Mouse (Mus musculus): ENCODE data around the gene Raf1. TPM values are rescaled to one million over a fixed set of nuclear protein-coding genes. Genes with fewer than 3 reads are reported as not detected.

The Raf1 gene
- polyA plus RNA-seq, 1 experiment from 2014 or later = 121 TPM

DNA sequence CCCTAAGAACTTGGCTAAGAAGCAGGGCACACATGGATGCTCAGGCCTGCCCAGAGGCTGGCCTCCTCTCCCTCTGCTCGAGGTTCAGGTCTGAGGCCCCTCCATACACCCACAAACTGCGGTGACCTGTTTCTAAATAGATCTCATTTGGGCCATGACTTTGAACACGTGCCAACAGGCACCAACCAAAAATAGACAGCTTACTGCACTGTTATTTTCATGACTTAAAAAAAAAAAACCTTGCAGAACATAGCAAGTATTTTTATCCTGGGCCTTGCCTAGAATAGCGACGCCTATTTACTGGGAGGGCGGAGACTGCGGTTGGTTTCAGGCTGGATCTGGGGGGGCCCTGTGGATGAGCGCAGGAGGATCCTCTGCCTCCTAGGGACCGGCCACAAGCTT lies 18.0 kb upstream of the Raf1 start:
- WGBS = 58% methylated on average over 9 of the region's 9 CpGs
- Histone ChIP-seq H3K27me3 (ENCODE audit: low read depth, poor library complexity, severe bottlenecking) (no peaks in the 10 kb centered on the region), H3K36me3 (no peaks in the 10 kb centered on the region), H3K4me3 (no peak overlapping the region), H3K4me1 (no peaks in the 10 kb centered on the region), H3K9me3 (replicated peaks) (no peaks in the 10 kb centered on the region), H3K27ac (no peak overlapping the region)
- no peak for DNase-seq (ENCODE audit: low spot score)

DNA sequence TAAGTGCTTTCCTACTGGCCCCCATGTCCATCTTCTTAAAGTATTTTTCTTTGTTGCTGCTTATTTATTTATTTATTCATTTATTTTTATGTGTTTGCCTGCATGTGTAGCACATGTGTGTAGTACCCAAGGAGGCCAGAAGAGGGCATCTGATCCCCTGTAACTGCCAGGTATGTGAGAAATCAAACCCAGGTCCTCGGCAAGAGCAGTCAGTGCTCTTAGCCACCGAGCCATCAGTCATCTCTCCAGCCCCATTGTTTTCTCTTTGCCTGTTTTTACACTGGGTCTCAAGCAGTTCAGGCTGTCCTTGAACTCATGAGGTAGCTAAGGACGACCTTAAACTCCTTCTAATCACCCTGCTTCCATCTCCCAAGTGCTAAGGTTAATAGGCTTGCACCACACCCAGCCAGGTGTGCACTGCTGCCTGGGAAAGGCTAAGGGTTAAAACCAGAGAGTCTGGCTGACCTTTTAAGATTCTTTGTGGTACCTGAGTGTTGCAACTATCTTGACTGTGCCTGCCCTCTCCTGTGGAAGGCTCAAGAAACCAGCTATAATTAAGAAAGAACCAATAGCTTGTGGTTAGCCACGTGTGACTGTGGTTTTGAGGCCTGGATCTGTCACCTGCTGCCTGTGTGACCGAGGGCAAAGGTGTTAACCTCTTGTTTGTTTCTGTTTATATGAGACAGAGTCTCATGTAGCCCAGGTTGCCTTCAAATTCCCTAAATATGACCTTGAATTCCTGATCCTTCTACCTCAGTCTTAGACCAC lies 16.7 kb upstream of the Raf1 start:
- H3K4me3 ChIP-seq = no peak overlapping the region
- H3K27ac ChIP-seq = no peak overlapping the region
- H3K36me3 ChIP-seq = no peaks in the 10 kb centered on the region
- H3K4me1 ChIP-seq = no peaks in the 10 kb centered on the region
- 71% methylated on average over 5 of the region's 5 CpGs for WGBS
- H3K27me3 ChIP-seq (ENCODE audit: low read depth, poor library complexity, severe bottlenecking) = no peaks in the 10 kb centered on the region
- no peaks in the 10 kb centered on the region for H3K9me3 ChIP-seq (replicated peaks)
- peak; percentile 37 for DNase-seq (ENCODE audit: low spot score)

DNA sequence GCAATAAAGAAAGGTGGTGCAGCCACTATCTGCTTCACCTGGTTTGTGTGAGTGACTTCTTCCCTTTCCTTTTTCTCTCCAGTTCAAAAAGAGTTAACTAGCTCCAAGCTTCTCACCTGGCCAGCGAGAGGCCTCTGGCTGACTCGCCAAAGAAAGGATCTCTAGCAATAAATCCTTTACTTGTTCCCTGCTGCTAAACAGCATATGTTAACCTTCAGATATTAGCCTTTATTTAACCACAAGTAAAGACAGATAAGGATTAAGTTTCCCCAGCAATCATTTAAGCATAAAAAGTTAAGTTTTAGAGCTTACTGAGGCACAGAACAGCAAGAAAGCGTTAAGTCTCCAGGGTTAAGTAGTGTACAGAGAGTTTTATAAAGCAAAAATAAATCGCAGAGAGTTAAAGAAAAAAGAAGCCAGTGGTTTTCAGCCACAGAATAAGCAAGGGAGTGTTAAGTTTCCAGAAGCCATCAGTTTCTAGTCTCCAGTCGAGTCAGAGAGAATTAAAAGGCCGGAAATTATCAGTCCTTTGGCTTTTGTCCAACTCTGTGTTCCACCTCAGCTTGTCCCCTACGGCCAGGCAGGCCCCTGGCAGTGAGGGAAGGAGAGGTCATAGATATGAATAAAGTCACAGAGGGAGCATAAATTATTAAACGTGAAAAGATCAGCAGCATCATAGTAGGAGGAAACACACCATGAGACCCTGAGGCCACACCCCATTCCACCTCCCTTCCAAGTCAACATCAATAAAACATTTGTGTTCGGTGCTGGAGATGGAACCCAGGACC lies 15.9 kb upstream of the Raf1 start:
- whole genome bisulfite sequencing = 73% methylated on average over 9 of the region's 9 CpGs
- no peak for DNase-seq (ENCODE audit: low spot score)
- no peak overlapping the region for H3K27ac ChIP-seq

DNA sequence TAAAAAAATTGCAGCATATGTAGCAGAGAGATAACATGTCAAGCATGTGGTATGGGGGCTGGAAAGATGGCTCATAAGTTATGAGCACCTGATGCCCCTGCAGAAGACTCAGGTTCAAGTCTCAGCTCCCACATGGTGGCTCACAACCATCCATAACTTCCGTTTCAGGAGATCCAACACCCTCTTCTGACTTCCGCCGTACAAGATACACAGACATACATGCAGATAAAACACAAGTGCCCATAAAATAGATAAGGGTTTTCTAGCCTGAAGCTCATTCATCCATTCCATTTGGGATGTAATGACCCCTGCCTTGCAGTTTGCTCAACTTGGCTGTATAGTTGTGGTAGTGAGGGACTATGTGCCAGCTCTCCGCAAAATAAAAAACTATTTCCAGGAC lies 13.7 kb upstream of the Raf1 start:
- no peak overlapping the region for H3K4me3 ChIP-seq
- DNase-seq (ENCODE audit: low spot score) = no peak
- H3K27ac ChIP-seq = no peak overlapping the region
- H3K9me3 ChIP-seq (replicated peaks) = no peaks in the 10 kb centered on the region
- 95% methylated on average over 4 of the region's 4 CpGs for WGBS
- no peaks in the 10 kb centered on the region for H3K27me3 ChIP-seq (ENCODE audit: low read depth, poor library complexity, severe bottlenecking)
- no peaks in the 10 kb centered on the region for H3K36me3 ChIP-seq
- no peaks in the 10 kb centered on the region for H3K4me1 ChIP-seq

More for the DNA sequence above, 15.9 kb upstream of the Raf1 start:
- H3K4me1 ChIP-seq = no peaks in the 10 kb centered on the region
- no peaks in the 10 kb centered on the region for H3K36me3 ChIP-seq
- no peaks in the 10 kb centered on the region for H3K9me3 ChIP-seq (replicated peaks)
- no peak overlapping the region for H3K4me3 ChIP-seq
- no peaks in the 10 kb centered on the region for H3K27me3 ChIP-seq (ENCODE audit: low read depth, poor library complexity, severe bottlenecking)

DNA sequence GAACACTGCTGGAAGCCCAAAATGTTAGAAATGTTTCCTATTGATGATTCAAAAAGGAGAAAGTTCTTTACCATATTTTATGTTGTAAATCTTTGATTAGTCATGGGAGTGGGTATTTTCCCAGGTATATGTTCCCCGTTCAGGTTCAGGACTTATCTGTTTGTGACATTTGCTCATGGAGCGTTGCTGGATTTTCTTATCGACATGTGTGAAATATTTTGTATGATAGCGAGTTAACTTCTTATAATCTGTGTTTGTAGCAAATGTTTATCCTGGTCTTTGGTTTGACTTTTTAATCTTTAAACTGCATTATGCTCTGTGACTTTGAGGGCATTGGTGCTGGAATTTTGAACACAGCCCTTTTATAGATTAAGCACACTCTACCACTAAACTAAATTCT lies 12.2 kb upstream of the Raf1 start:
- no peak overlapping the region for H3K4me3 ChIP-seq
- WGBS = 92% methylated on average over 4 of the region's 4 CpGs
- no peaks in the 10 kb centered on the region for H3K27me3 ChIP-seq (ENCODE audit: low read depth, poor library complexity, severe bottlenecking)
- H3K9me3 ChIP-seq (replicated peaks) = no peaks in the 10 kb centered on the region
- H3K4me1 ChIP-seq = no peaks in the 10 kb centered on the region
- H3K36me3 ChIP-seq = no peaks in the 10 kb centered on the region
- no peak for DNase-seq (ENCODE audit: low spot score)
- H3K27ac ChIP-seq = no peak overlapping the region

DNA sequence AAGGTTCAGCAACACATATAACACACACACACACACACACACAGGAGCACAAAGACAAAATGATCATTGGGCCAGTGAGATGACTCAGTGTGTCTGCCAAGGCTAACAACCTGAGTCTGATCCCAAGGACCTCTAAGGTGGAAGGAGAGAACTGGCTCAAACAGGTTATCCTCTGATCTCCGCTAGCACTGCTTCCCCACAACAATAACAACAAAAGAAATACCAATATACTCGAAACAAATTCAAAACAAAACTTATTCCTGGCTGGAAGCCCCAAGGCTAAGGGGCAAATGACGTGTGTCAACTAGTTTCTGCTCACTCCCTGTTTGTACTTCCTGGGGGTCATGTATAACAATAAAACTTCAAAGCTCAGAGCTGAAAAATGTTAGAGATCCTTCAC lies 11.3 kb upstream of the Raf1 start:
- no peak for DNase-seq (ENCODE audit: low spot score)
- no peaks in the 10 kb centered on the region for H3K36me3 ChIP-seq
- no peaks in the 10 kb centered on the region for H3K27me3 ChIP-seq (ENCODE audit: low read depth, poor library complexity, severe bottlenecking)
- H3K4me3 ChIP-seq = no peak overlapping the region
- H3K4me1 ChIP-seq = no peaks in the 10 kb centered on the region
- H3K9me3 ChIP-seq (replicated peaks) = no peaks in the 10 kb centered on the region
- H3K27ac ChIP-seq = no peak overlapping the region
- WGBS = 75% methylated on average over 3 of the region's 3 CpGs

DNA sequence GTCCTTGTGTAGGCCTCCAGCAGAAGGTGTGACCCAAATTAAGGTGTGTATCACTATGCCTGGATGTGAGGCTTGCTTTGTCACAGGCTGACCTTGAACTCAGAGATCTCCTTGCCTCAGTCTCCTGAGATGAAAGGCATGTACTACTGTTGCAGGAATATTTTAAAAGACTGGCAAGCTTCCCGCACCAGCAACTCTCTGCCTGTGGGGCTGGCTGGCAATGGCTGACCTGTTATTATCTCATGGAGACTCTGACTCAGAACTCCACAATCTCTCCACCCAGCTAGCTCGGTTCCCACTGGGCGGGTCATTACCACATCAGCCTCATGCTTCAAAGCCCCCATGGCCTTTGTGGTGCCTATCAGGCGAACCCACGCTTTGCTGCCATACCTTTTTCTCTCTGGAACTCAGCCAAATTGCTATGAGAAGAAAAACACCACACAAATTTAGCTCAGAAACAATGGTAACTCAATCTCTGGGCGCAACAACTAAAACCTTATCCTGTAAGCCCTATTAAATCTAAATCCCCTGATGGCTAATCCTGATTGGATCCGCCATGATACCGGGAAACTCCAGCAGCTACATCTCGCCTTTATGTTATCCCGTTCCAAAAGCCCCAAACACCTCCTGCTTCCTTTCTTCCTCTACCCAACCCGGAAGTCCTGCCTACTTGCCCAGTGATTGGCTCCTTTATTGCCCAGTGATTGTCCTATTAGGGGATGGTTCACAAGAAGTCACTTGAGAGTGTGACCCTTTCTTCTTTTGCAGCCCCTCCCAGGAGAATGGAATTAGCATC lies 8.6 kb upstream of the Raf1 start:
- H3K9me3 ChIP-seq (replicated peaks) = no peaks in the 10 kb centered on the region
- H3K36me3 ChIP-seq = no peaks in the 10 kb centered on the region
- WGBS = 63% methylated on average over 11 of the region's 11 CpGs
- no peaks in the 10 kb centered on the region for H3K4me1 ChIP-seq
- no peaks in the 10 kb centered on the region for H3K27me3 ChIP-seq (ENCODE audit: low read depth, poor library complexity, severe bottlenecking)
- DNase-seq (ENCODE audit: low spot score) = no peak
- H3K4me3 ChIP-seq = no peak overlapping the region
- no peak overlapping the region for H3K27ac ChIP-seq

DNA sequence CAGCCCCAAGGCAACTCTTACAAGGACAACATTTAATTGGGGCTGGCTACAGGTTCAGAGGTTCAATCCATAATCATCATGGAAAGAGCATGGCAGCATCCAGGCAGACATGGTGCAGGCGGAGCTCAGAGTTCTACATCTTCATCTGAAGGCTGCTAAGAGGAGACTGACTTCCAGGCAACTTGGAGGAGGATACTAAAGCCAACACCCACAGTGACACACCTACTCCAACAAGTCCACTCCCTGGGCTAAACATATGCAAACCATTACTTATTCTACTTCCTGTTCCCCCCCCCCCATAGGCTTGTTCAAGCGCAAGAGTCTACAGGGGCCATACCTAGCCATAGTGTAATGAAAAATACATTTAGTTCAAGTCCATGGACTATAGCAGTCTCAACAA lies 7.8 kb upstream of the Raf1 start:
- no peak overlapping the region for H3K4me3 ChIP-seq
- no peaks in the 10 kb centered on the region for H3K36me3 ChIP-seq
- no peaks in the 10 kb centered on the region for H3K9me3 ChIP-seq (replicated peaks)
- H3K27me3 ChIP-seq (ENCODE audit: low read depth, poor library complexity, severe bottlenecking) = no peaks in the 10 kb centered on the region
- H3K27ac ChIP-seq = no peak overlapping the region
- DNase-seq (ENCODE audit: low spot score) = no peak
- no peaks in the 10 kb centered on the region for H3K4me1 ChIP-seq
- WGBS = 94% methylated on average over 2 of the region's 2 CpGs

DNA sequence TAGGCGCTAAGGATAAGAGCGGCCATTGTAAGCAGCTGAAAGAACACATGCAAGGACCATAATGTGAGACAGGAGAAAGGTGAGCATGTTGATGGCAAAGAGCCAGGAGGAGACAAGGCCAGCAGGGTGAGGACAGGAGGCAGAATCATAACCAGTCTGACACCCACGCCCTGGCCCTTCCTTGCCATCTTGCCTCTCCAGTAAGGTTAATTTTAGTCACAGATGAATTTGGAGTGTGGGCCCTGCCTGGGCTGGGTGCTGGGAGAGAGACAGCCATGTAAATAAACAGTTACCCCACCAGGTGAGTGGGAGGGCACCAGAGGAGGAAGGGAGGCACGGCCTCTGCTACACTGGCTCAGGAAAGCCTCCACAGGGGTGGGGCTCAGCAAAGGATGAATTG lies 4.6 kb upstream of the Raf1 start:
- H3K27ac ChIP-seq = no peak overlapping the region
- H3K27me3 ChIP-seq (ENCODE audit: low read depth, poor library complexity, severe bottlenecking) = no peaks in the 10 kb centered on the region
- DNase-seq (ENCODE audit: low spot score) = no peak
- peaks cover 9% of the 10 kb centered on the region; the same call in 1 of the 2 replicates for H3K4me1 ChIP-seq
- no peak overlapping the region for H3K4me3 ChIP-seq
- 92% methylated on average over 4 of the region's 4 CpGs for WGBS
- H3K9me3 ChIP-seq (replicated peaks) = no peaks in the 10 kb centered on the region
- H3K36me3 ChIP-seq = no peaks in the 10 kb centered on the region

DNA sequence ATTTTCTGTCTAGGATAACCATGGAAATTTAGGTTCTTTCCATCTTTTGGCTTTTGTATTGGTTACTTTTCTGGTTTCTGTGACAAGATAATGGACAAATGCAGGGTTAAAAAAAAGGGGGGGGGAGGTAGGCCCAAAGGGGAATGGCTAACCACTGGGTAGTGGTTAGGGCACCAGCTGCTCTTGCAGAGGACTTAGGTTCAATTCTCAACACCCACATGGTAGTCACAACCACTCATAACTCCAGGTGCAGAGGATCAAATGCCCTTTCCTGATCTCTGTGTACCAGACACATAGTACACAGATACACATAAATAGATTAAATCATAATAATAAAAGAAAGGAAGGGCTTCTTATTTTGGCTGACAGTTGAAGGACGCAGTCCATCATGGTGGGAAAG lies 1.6 kb upstream of the Raf1 start:
- H3K4me1 ChIP-seq = peaks cover 17% of the 10 kb centered on the region
- DNase-seq (ENCODE audit: low spot score) = no peak

DNA sequence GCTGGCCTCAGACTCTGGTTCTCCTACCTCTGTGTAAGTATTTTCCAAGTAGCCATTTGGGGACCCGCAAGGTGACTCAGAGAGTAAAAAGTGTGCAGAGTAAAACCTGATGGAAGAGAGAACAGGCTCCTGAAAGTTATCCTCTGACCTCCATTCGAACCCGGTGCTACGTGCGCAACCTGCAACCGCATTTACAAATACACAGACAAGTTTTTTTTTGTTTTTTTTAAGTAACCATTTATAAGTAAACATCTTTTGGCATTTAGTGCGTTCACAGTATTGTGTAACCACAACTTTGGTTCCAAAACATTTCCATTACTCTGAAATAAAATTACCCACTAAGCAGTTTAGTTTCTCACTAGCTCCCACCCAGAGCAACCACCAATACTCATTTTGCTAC lies 1.0 kb upstream of the Raf1 start:
- H3K27me3 ChIP-seq (ENCODE audit: low read depth, poor library complexity, severe bottlenecking) = no peaks in the 10 kb centered on the region
- peak overlapping the region; percentile 100 for H3K27ac ChIP-seq
- peak overlapping the region; percentile 99 for H3K4me3 ChIP-seq
- no peaks in the 10 kb centered on the region for H3K36me3 ChIP-seq
- WGBS = 97% methylated on average over 7 of the region's 7 CpGs
- peaks cover 17% of the 10 kb centered on the region for H3K4me1 ChIP-seq
- no peaks in the 10 kb centered on the region for H3K9me3 ChIP-seq (replicated peaks)
- DNase-seq (ENCODE audit: low spot score) = peak; percentile 35

More for the DNA sequence above, 1.6 kb upstream of the Raf1 start:
- no peak overlapping the region for H3K27ac ChIP-seq
- H3K36me3 ChIP-seq = no peaks in the 10 kb centered on the region
- H3K9me3 ChIP-seq (replicated peaks) = no peaks in the 10 kb centered on the region
- H3K4me3 ChIP-seq = no peak overlapping the region
- 94% methylated on average over 1 of the region's 1 CpGs for WGBS
- H3K27me3 ChIP-seq (ENCODE audit: low read depth, poor library complexity, severe bottlenecking) = no peaks in the 10 kb centered on the region

DNA sequence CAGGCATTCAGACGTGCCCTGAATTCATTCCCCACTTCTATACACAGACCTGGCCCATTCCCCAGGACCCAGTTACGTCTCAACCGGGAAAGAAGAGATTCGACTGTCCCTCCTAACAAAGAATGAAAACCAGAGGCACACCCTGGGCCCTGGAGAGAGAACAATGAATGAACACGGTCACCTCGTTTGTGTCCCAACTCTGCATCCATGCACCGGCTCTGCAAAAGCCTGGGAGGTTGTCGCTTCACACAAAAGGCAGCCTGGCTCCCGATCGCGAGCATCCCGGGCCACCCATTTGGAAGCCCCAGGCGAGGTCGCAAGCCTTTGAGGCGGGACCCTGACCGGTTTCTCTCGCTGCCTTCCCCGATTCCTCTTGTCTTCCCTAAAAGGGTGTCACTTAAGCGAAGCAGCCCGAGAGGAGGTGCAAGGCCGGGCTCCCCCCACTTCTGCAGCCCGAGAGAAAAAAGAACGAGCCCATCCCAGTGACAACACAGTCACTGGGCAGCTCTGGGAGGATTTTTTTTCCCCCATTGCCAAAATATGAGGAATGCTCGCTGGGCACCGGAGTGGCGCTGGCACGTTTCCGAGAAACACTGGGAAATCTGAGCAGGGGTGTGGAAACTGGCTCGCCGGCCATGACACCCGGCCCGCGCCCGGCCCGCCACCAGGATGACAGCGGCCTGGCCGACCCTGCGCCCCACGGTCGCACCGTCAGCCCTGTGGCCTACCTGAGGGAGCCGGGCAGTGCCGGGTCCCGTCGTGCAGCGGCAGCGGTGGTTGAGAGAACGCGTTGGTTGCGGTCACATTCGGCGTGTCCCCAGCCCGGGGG lies 713 bp downstream of the Raf1 start:
- Histone ChIP-seq H3K4me3 (peak overlapping the region; percentile 99), H3K36me3 (peaks cover 10% of the 10 kb centered on the region), H3K27ac (peak overlapping the region; percentile 100), H3K4me1 (peaks cover 17% of the 10 kb centered on the region), H3K9me3 (replicated peaks) (no peaks in the 10 kb centered on the region), H3K27me3 (ENCODE audit: low read depth, poor library complexity, severe bottlenecking) (no peaks in the 10 kb centered on the region)
- WGBS = under 1% methylated on average over 53 of the region's 53 CpGs
- DNase-seq (ENCODE audit: low spot score) = peak; percentile 71

Data from limb, embryonic 10.5 days (tissue).